Mouse (Mus musculus): ENCODE data around the gene Osbp2.

The Osbp2 gene

GRCm38 (mm10) chr11:3862661-3863453 lies 846 bp downstream of the Osbp2 start:
- no peak for DNase-seq (ENCODE audit: inconsistent ontology term)

- DNase-seq (ENCODE audit: inconsistent ontology term): no peak
Measured at GRCm38 (mm10) chr11:3860361-3860760, 3.3 kb downstream of the Osbp2 start.

GRCm38 (mm10) chr11:3859778-3860177 lies 3.9 kb downstream of the Osbp2 start:
- no peak for DNase-seq (ENCODE audit: inconsistent ontology term)

- DNase-seq (ENCODE audit: inconsistent ontology term): no peak
Measured at GRCm38 (mm10) chr11:3857902-3858301, 5.8 kb downstream of the Osbp2 start.

- peak; percentile 60 for DNase-seq (ENCODE audit: inconsistent ontology term)
Measured at GRCm38 (mm10) chr11:3855846-3856245, 7.9 kb downstream of the Osbp2 start.

- no peak for DNase-seq (ENCODE audit: inconsistent ontology term)
Measured at GRCm38 (mm10) chr11:3854156-3854555, 9.5 kb downstream of the Osbp2 start.

- peak; percentile 94 for DNase-seq (ENCODE audit: inconsistent ontology term)
Measured at GRCm38 (mm10) chr11:3853481-3854034, 10.1 kb downstream of the Osbp2 start.

- DNase-seq (ENCODE audit: inconsistent ontology term): no peak
Measured at GRCm38 (mm10) chr11:3853031-3853430, 10.7 kb downstream of the Osbp2 start.

GRCm38 (mm10) chr11:3851872-3852271 lies 11.8 kb downstream of the Osbp2 start:
- DNase-seq (ENCODE audit: inconsistent ontology term): no peak

- no peak for DNase-seq (ENCODE audit: inconsistent ontology term)
Measured at GRCm38 (mm10) chr11:3850746-3851277, 12.9 kb downstream of the Osbp2 start.

GRCm38 (mm10) chr11:3850315-3850614 lies 13.4 kb downstream of the Osbp2 start:
- DNase-seq (ENCODE audit: inconsistent ontology term): no peak

GRCm38 (mm10) chr11:3849469-3850314 lies 14.0 kb downstream of the Osbp2 start:
- DNase-seq (ENCODE audit: inconsistent ontology term): no peak

- DNase-seq (ENCODE audit: inconsistent ontology term): no peak
Measured at GRCm38 (mm10) chr11:3846351-3846750, 17.4 kb downstream of the Osbp2 start.

GRCm38 (mm10) chr11:3843943-3844734 lies 19.6 kb downstream of the Osbp2 start:
- no peak for DNase-seq (ENCODE audit: inconsistent ontology term)

GRCm38 (mm10) chr11:3835271-3835670 lies 28.4 kb downstream of the Osbp2 start:
- DNase-seq (ENCODE audit: inconsistent ontology term): no peak

- no peak for DNase-seq (ENCODE audit: inconsistent ontology term)
Measured at GRCm38 (mm10) chr11:3834421-3835098, 29.1 kb downstream of the Osbp2 start.

- DNase-seq (ENCODE audit: inconsistent ontology term): no peak
Measured at GRCm38 (mm10) chr11:3833544-3834420, 29.9 kb downstream of the Osbp2 start.

- peak; percentile 84 for DNase-seq (ENCODE audit: inconsistent ontology term)
Measured at GRCm38 (mm10) chr11:3832193-3832901, 31.4 kb downstream of the Osbp2 start.

GRCm38 (mm10) chr11:3829736-3830135 lies 34.0 kb downstream of the Osbp2 start:
- no peak for DNase-seq (ENCODE audit: inconsistent ontology term)
